Mouse (Mus musculus) left cerebral cortex, postnatal 14 days (tissue): ENCODE measurements at regions not wholly inside any gene's neighbourhood (a gene's known extent, or its start where the extent isn't known, plus 50 kb on each side); places are given as distances from the start of the nearest gene placed in this dataset.

ENCODE experiments used
- DNase-seq, 2 experiments: peaks; one replicate each; pipeline ENCODE4 v3.0.0; 2021 to 2022; ENCODE audit warnings: low spot score in 2 of 2, mixed read lengths in 1 of 2
- intact Hi-C: fragments of 180-260 bp; cut with DNase I; formaldehyde crosslinking; loops from one replicate; pipeline ENCODE4 v1.15.1; 2025

- intact Hi-C loops: no loop called here
- DNase-seq: no peak
Measured at GRCm38 (mm10) chr10:96465967-96466366, 150.8 kb upstream of the Btg1 start.

- intact Hi-C loops: no loop called here
- no peak for DNase-seq
Measured at GRCm38 (mm10) chr10:96466845-96467244, 150.0 kb upstream of the Btg1 start.

- intact Hi-C loops: no loop called here
- no peak for DNase-seq
Measured at GRCm38 (mm10) chr10:96467661-96468060, 149.1 kb upstream of the Btg1 start.

GRCm38 (mm10) chr10:96471523-96471922 lies 145.3 kb upstream of the Btg1 start:
- intact Hi-C loops: no loop called here
- no peak for DNase-seq

GRCm38 (mm10) chr10:96479350-96479749 lies 137.5 kb upstream of the Btg1 start:
- intact Hi-C loops: no loop called here
- DNase-seq: no peak

GRCm38 (mm10) chr10:96479786-96480185 lies 137.0 kb upstream of the Btg1 start:
- DNase-seq: peak in 1 of 2 experiments; percentile 23
- intact Hi-C loops: loop anchor here (5.0 kb wide), 1 partner anchor 138 kb away; the partner anchor contains the start of gene Btg1

GRCm38 (mm10) chr10:96480453-96481324 lies 136.1 kb upstream of the Btg1 start:
- intact Hi-C loops: loop anchor here (5.0 kb wide), 1 partner anchor 137 kb away; the partner anchor contains the start of gene Btg1

DNA sequence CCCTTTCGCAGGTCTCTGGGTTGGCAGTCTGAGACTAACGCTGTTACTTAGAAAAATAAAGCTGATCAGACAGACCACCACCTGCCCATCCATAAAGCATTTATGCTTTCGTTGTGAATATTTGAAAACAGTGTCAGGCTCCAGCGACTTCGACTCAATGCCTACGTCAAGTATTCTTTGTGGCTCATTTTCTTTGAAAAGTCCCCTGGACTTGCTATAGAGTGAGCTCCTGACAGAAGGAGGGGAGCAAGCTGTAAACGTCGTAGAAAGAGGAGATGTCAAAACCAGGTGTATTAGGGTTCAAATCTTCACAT lies 135.5 kb upstream of the Btg1 start:
- intact Hi-C loops: loop anchor here (5.0 kb wide), 1 partner anchor 136 kb away; the partner anchor contains the start of gene Btg1
- DNase-seq: no peak

More at GRCm38 (mm10) chr10:96480453-96481324, 136.1 kb upstream of the Btg1 start:
- peak; percentile 19 to 47 for DNase-seq

DNA sequence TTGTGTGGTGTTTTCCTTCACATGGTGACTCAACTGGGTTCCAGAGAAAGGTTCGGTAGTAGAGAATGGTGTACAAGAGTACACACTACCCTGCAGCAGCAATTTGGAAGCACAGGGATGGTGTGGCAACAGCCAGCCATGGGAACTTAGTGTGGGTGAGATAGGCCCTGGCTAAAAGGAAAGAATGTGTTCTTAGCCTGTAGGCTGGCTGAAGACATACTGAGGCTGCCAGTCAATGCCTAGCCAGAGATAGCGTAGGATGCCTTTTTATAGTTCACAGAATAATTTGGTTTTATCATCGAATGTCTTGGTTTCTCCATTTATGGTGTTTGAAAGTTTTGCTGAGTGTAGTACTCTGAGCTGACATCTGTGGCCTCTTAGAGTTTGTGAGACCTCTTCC lies 130.1 kb upstream of the Btg1 start:
- intact Hi-C loops: no loop called here
- no peak for DNase-seq

GRCm38 (mm10) chr10:96493706-96494105 lies 123.1 kb upstream of the Btg1 start:
- DNase-seq: no peak
- intact Hi-C loops: no loop called here

DNA sequence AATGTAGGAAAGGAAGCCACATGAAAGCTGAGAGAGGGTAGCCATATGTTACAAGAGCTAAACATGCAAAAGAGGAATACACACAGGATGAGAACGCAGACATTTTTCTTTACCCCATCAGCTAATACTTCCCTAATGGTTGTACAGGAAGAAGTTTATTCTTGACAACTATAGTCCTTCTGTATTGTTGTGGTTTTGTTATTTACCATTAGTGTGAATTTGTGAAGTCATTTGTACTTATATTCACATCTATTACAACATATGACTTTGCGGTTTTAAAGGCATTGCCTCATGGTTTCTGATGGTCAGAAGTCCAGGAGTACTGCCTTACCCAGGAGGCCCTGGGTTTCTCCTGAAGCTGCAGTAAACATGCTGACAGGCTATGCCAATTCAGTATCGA lies 120.1 kb upstream of the Btg1 start:
- no peak for DNase-seq
- intact Hi-C loops: no loop called here

- intact Hi-C loops: no loop called here
- no peak for DNase-seq
Measured at GRCm38 (mm10) chr10:96497482-96497881, 119.3 kb upstream of the Btg1 start.

- no peak for DNase-seq
- intact Hi-C loops: no loop called here
Measured at GRCm38 (mm10) chr10:96499274-96499673, 117.5 kb upstream of the Btg1 start.

DNA sequence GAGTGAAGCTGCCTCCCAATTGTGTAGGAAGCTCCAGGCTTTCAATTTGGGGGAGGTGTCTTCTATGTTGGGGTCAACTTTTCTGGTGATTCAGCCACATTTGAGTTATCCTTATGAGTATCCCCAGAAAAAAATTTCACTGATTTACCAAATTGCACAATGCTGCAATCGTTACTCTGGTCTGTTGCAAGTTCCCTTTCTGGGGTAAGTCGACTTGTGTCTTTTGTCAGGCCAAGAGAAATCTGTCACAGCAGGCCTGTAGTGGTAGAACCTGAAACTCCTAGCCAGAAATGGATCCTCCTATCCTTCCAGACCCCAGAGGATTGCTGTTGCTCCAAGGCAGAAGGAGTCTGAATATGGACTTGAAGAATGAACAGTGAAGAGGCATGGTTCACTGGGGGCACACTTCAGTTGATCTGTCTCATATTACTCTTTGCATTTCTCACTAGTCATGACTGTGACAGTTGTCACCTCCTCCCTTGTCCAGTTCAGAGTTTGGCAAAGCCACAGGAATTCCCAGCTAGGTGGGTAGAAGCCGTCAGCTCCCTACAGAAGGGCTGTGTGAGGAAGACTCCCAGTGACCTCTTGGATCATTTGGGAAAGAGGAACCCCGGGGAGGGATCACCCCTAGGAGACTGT lies 114.6 kb upstream of the Btg1 start:
- intact Hi-C loops: no loop called here
- no peak for DNase-seq

DNA sequence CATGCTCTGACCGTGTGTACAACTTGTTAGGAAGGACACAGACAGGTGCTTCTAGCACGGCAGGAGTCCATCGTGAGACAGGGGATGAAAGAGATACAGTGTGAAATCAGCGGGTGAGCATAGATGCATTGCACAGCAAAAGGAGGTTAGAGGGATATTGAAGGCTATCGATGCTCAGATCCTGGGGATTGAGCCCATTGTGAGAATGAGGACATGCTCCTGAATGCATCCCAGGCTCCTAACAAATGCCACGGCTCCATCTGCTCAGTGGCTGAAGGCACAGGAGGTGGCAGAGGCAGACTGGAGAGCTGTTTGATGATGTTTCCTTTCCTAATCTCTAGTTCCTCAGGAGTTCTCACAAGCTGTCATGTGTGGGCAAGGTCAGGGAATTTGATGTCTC lies 114.1 kb upstream of the Btg1 start:
- no peak for DNase-seq
- intact Hi-C loops: no loop called here

DNA sequence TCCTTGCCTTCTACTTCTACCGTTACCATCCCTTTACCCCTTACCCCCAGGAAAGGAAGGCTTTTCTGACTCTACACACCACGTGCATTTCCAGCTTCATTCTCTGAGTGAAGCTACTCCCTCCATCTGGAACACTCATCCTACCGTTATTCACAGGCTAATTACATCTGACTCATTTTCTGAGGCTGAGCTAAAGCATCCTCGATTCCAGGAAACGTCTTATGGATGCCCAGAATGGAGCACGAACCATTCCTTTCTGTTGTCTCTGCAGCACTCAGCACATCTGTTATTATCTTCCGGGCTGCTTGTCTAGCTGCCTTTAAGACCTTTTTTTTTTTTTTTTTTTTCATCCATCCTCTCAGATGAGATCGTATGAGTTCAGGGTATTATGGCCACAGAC lies 112.5 kb upstream of the Btg1 start:
- intact Hi-C loops: no loop called here
- no peak for DNase-seq

DNA sequence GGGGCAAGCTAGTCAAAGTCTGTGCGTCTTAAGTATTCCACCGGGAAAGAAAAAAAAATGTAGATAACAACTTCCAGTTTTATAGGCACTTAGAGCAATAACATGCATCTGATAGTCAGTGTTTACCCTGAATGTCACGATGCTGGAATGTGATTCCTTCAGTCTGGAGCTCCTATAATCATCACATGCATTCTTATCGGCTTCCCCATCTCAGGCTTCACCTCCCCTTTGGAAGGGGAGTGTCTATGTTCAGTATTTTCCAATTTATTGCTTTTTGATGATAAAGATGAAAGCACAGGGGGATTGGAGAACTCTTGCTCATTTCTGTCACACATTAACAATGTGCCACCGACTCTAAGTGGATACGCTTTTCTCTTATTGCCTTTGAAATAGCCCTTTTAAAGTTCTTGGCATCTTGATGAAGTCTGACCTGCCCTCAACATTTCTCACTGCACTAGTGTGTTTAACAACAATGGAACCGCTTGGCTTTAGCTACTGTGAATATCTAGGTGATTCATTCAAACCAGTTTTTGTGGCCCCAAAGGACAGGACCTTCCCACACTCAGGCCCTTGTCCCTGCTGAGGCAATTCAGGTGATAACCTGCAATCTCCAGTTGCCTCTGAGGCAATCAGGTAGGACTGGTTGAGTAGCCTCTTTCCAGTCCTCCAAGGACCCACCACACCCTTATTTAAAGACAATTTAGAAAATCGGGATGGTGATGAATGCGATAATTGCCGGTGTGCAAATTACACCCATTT lies 101.5 kb upstream of the Btg1 start:
- intact Hi-C loops: no loop called here
- no peak for DNase-seq

GRCm38 (mm10) chr10:96515923-96516258 lies 100.9 kb upstream of the Btg1 start:
- intact Hi-C loops: no loop called here
- no peak for DNase-seq

GRCm38 (mm10) chr10:96519411-96519810 lies 97.4 kb upstream of the Btg1 start:
- intact Hi-C loops: no loop called here
- DNase-seq: no peak

DNA sequence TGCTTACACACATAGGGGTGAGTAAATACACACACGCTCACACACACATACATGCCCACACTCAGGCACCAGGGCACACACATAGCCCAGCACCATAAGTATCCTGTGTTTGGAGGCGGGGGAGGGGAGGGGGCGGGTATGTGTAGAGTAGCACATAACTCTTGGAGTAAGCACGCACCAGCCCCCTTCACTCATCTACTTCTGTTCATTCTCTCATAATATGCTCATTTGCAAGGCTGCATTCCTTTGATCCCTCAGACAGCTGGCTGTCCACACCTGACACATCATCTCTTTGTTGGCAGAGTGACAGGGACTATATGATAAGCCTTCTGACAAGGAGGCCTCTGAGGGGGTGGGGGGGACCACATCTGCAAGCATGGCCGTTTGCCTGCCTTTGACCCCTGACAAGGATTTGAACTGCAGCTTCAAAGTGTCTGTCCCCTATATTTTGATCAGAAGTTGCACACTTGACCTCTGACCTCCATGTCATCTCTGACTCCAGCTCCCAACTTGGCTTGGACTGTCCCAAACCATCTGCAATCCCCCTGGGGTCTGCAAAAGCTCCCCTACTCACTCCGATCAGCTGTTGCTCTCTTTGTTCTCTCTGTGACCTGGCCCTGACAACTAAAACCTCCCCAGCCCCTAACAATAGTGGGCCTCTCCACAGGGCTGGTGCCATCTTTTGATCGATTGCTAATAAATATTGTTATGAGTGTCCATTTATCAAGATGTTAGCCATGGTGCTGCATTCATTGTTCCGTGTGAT lies 95.6 kb upstream of the Btg1 start:
- no peak for DNase-seq
- intact Hi-C loops: no loop called here
